Mouse (Mus musculus): ENCODE data around the gene Tmem269. TPM values are rescaled to one million over a fixed set of nuclear protein-coding genes. Genes with fewer than 3 reads are reported as not detected.
A peak's percentile ranks its signal among the peaks of the same experiment; 100 is the strongest.

Tmem269 gene
- polyA plus RNA-seq, 1 experiment = not detected

- WGBS = 73% methylated on average over 9 of the region's 9 CpGs
- Histone ChIP-seq H3K27ac (ENCODE audit: control insufficient read depth, insufficient read depth, low read depth, low read length, poor library complexity) (no peak overlapping the region), H3K4me1 (ENCODE audit: control insufficient read depth, insufficient read depth, low read length) (no peaks in the 10 kb centered on the region), H3K4me3 (replicated peaks; ENCODE audit: control insufficient read depth, low read depth, low read length) (no peak overlapping the region)
- TF ChIP-seq POLR2A (IDR thresholded peaks at IDR 0.05; ENCODE audit: borderline replicate concordance, control insufficient read depth, low read depth, low read length) (no peak), CTCF (IDR thresholded peaks at IDR 0.05; ENCODE audit: control insufficient read depth, insufficient read depth, low read length) (no peak)
Observed at GRCm38 (mm10) chr4:119254012-119254618, 36.1 kb upstream of the Tmem269 start.

- Histone ChIP-seq H3K27ac (ENCODE audit: control insufficient read depth, insufficient read depth, low read depth, low read length, poor library complexity) (no peak overlapping the region), H3K4me1 (ENCODE audit: control insufficient read depth, insufficient read depth, low read length) (no peaks in the 10 kb centered on the region), H3K4me3 (replicated peaks; ENCODE audit: control insufficient read depth, low read depth, low read length) (no peak overlapping the region)
- 62% methylated on average over 7 of the region's 7 CpGs for WGBS
- TF ChIP-seq POLR2A (IDR thresholded peaks at IDR 0.05; ENCODE audit: borderline replicate concordance, control insufficient read depth, low read depth, low read length) = no peak
- no peak for TF ChIP-seq CTCF (IDR thresholded peaks at IDR 0.05; ENCODE audit: control insufficient read depth, insufficient read depth, low read length)
Observed at GRCm38 (mm10) chr4:119252025-119252808, 34.2 kb upstream of the Tmem269 start.

- H3K4me3 ChIP-seq (replicated peaks; ENCODE audit: control insufficient read depth, low read depth, low read length) = no peak overlapping the region
- 84% methylated on average over 11 of the region's 11 CpGs for WGBS
- no peak overlapping the region for H3K27ac ChIP-seq (ENCODE audit: control insufficient read depth, insufficient read depth, low read depth, low read length, poor library complexity)
- H3K4me1 ChIP-seq (ENCODE audit: control insufficient read depth, insufficient read depth, low read length) = no peaks in the 10 kb centered on the region
- TF ChIP-seq CTCF (IDR thresholded peaks at IDR 0.05; ENCODE audit: control insufficient read depth, insufficient read depth, low read length) (no peak), POLR2A (IDR thresholded peaks at IDR 0.05; ENCODE audit: borderline replicate concordance, control insufficient read depth, low read depth, low read length) (no peak)
Observed at GRCm38 (mm10) chr4:119248407-119248965, 30.5 kb upstream of the Tmem269 start.

GRCm38 (mm10) chr4:119247462-119248235 is 29.6 kb upstream of the Tmem269 start:
- TF ChIP-seq POLR2A (IDR thresholded peaks at IDR 0.05; ENCODE audit: borderline replicate concordance, control insufficient read depth, low read depth, low read length) = no peak
- peak; percentile 88 for TF ChIP-seq CTCF (IDR thresholded peaks at IDR 0.05; ENCODE audit: control insufficient read depth, insufficient read depth, low read length)
- Histone ChIP-seq H3K27ac (ENCODE audit: control insufficient read depth, insufficient read depth, low read depth, low read length, poor library complexity) (no peak overlapping the region), H3K4me1 (ENCODE audit: control insufficient read depth, insufficient read depth, low read length) (no peaks in the 10 kb centered on the region), H3K4me3 (replicated peaks; ENCODE audit: control insufficient read depth, low read depth, low read length) (no peak overlapping the region)
- 40% methylated on average over 13 of the region's 13 CpGs for WGBS

- no peak for TF ChIP-seq POLR2A (IDR thresholded peaks at IDR 0.05; ENCODE audit: borderline replicate concordance, control insufficient read depth, low read depth, low read length)
- TF ChIP-seq CTCF (IDR thresholded peaks at IDR 0.05; ENCODE audit: control insufficient read depth, insufficient read depth, low read length) = no peak
- 75% methylated on average over 14 of the region's 14 CpGs for WGBS
- no peak overlapping the region for H3K27ac ChIP-seq (ENCODE audit: control insufficient read depth, insufficient read depth, low read depth, low read length, poor library complexity)
- H3K4me3 ChIP-seq (replicated peaks; ENCODE audit: control insufficient read depth, low read depth, low read length) = no peak overlapping the region
- no peaks in the 10 kb centered on the region for H3K4me1 ChIP-seq (ENCODE audit: control insufficient read depth, insufficient read depth, low read length)
Observed at GRCm38 (mm10) chr4:119246688-119247225, 28.7 kb upstream of the Tmem269 start.

GRCm38 (mm10) chr4:119245961-119246360 is 27.9 kb upstream of the Tmem269 start:
- WGBS = 89% methylated on average over 9 of the region's 9 CpGs
- no peak for TF ChIP-seq POLR2A (IDR thresholded peaks at IDR 0.05; ENCODE audit: borderline replicate concordance, control insufficient read depth, low read depth, low read length)
- TF ChIP-seq CTCF (IDR thresholded peaks at IDR 0.05; ENCODE audit: control insufficient read depth, insufficient read depth, low read length) = no peak
- Histone ChIP-seq H3K4me1 (ENCODE audit: control insufficient read depth, insufficient read depth, low read length) (no peaks in the 10 kb centered on the region), H3K27ac (ENCODE audit: control insufficient read depth, insufficient read depth, low read depth, low read length, poor library complexity) (no peak overlapping the region), H3K4me3 (replicated peaks; ENCODE audit: control insufficient read depth, low read depth, low read length) (no peak overlapping the region)

GRCm38 (mm10) chr4:119245556-119245955 is 27.5 kb upstream of the Tmem269 start:
- Histone ChIP-seq H3K4me1 (ENCODE audit: control insufficient read depth, insufficient read depth, low read length) (no peaks in the 10 kb centered on the region), H3K27ac (ENCODE audit: control insufficient read depth, insufficient read depth, low read depth, low read length, poor library complexity) (no peak overlapping the region), H3K4me3 (replicated peaks; ENCODE audit: control insufficient read depth, low read depth, low read length) (no peak overlapping the region)
- WGBS = 82% methylated on average over 7 of the region's 7 CpGs
- TF ChIP-seq CTCF (IDR thresholded peaks at IDR 0.05; ENCODE audit: control insufficient read depth, insufficient read depth, low read length) (no peak), POLR2A (IDR thresholded peaks at IDR 0.05; ENCODE audit: borderline replicate concordance, control insufficient read depth, low read depth, low read length) (no peak)

All from bone marrow, adult 2 months (tissue).